Mouse (Mus musculus) splenic B cell, adult 2 months (primary cell): ENCODE data around the gene Polr2a.

Experiments used
- DNase-seq: peaks from one replicate; pipeline ENCODE4 v3.0.0-alpha.2; 2011; ENCODE audit warnings: low read depth, low spot score
- H3K27me3 ChIP-seq: 2 replicates; pipeline ENCODE4 v1.6.1; 2012; ENCODE audit warnings: mild to moderate bottlenecking, low read length, moderate library complexity, mixed read lengths; ENCODE audit not compliant: control insufficient read depth, poor library complexity, insufficient read depth, severe bottlenecking
- H3K36me3 ChIP-seq: 2 replicates; pipeline ENCODE4 v1.6.1; 2012; ENCODE audit warnings: mild to moderate bottlenecking, low read length, moderate library complexity, mixed read lengths; ENCODE audit not compliant: control insufficient read depth, poor library complexity, insufficient read depth, severe bottlenecking

Polr2a gene

GRCm38 (mm10) chr11:69758478-69758970 is at the start of gene Polr2a:
TSS of gene Polr2a (minus strand) at chr11:69758637.
- 0 out of 2 replicates have a peak, but pooled peaks cover 4% of the 10 kb centered on the region for H3K36me3 ChIP-seq
- no peaks in the 10 kb centered on the region for H3K27me3 ChIP-seq
- peak; percentile 99 for DNase-seq

GRCm38 (mm10) chr11:69807641-69808040 is 49.2 kb upstream of the Polr2a start:
- no peaks in the 10 kb centered on the region for H3K27me3 ChIP-seq
- H3K36me3 ChIP-seq = no peaks in the 10 kb centered on the region
- no peak for DNase-seq

- Histone ChIP-seq H3K36me3 (no peaks in the 10 kb centered on the region), H3K27me3 (no peaks in the 10 kb centered on the region)
- DNase-seq = no peak
Measured at GRCm38 (mm10) chr11:69806378-69806777, 47.9 kb upstream of the Polr2a start.

- Histone ChIP-seq H3K36me3 (no peaks in the 10 kb centered on the region), H3K27me3 (no peaks in the 10 kb centered on the region)
- peak; percentile 19 for DNase-seq
Measured at GRCm38 (mm10) chr11:69804972-69805909, 46.8 kb upstream of the Polr2a start, which contains the start of gene Tmem102. TSS of gene Tmem102 (minus strand) at chr11:69805624.

- DNase-seq = no peak
- no peaks in the 10 kb centered on the region for H3K27me3 ChIP-seq
- no peaks in the 10 kb centered on the region for H3K36me3 ChIP-seq
Measured at GRCm38 (mm10) chr11:69804652-69804940, 46.2 kb upstream of the Polr2a start.

GRCm38 (mm10) chr11:69803786-69804651 is 45.6 kb upstream of the Polr2a start:
- peak; percentile 83 for DNase-seq
- Histone ChIP-seq H3K36me3 (no peaks in the 10 kb centered on the region), H3K27me3 (no peaks in the 10 kb centered on the region)

- Histone ChIP-seq H3K36me3 (no peaks in the 10 kb centered on the region), H3K27me3 (no peaks in the 10 kb centered on the region)
- DNase-seq = no peak
Measured at GRCm38 (mm10) chr11:69803328-69803727, 44.9 kb upstream of the Polr2a start.

GRCm38 (mm10) chr11:69802648-69803105 is 44.2 kb upstream of the Polr2a start:
- peak; percentile 43 for DNase-seq
- Histone ChIP-seq H3K36me3 (no peaks in the 10 kb centered on the region), H3K27me3 (no peaks in the 10 kb centered on the region)

GRCm38 (mm10) chr11:69801379-69801977 is 43.0 kb upstream of the Polr2a start, which contains the start of gene Fgf11:
TSS of gene Fgf11 (minus strand) at chr11:69801857.
- Histone ChIP-seq H3K27me3 (no peaks in the 10 kb centered on the region), H3K36me3 (no peaks in the 10 kb centered on the region)
- peak; percentile 23 for DNase-seq

- Histone ChIP-seq H3K36me3 (no peaks in the 10 kb centered on the region), H3K27me3 (no peaks in the 10 kb centered on the region)
- peak; percentile 31 for DNase-seq
Measured at GRCm38 (mm10) chr11:69800392-69801197, 42.2 kb upstream of the Polr2a start.

GRCm38 (mm10) chr11:69800138-69800391 is 41.6 kb upstream of the Polr2a start:
- Histone ChIP-seq H3K27me3 (no peaks in the 10 kb centered on the region), H3K36me3 (no peaks in the 10 kb centered on the region)
- peak; percentile 52 for DNase-seq

- no peaks in the 10 kb centered on the region for H3K27me3 ChIP-seq
- no peaks in the 10 kb centered on the region for H3K36me3 ChIP-seq
- peak; percentile 78 for DNase-seq
Measured at GRCm38 (mm10) chr11:69799394-69800137, 41.1 kb upstream of the Polr2a start.

GRCm38 (mm10) chr11:69797924-69798323 is 39.5 kb upstream of the Polr2a start:
- no peak for DNase-seq
- H3K36me3 ChIP-seq = no peaks in the 10 kb centered on the region
- no peaks in the 10 kb centered on the region for H3K27me3 ChIP-seq
